Mouse (Mus musculus) olfactory bulb, adult 2 months (tissue): Measurements from ENCODE around the gene Crtam.

Experiments used
- CTCF ChIP-seq: fragments of 200-500 bp; IDR thresholded peaks from 2 replicates; pipeline ENCODE4 v1.5.1; 2012; ENCODE audit warnings: low read depth, mild to moderate bottlenecking, low read length, moderate library complexity; ENCODE audit not compliant: insufficient read depth
- POLR2A ChIP-seq: fragments of 200-500 bp; IDR thresholded peaks from 2 replicates; pipeline ENCODE4 v1.6.1; 2012; ENCODE audit warnings: mild to moderate bottlenecking, low read depth, low read length, moderate library complexity; ENCODE audit not compliant: insufficient read depth

- no peak for TF ChIP-seq CTCF
- no peak for TF ChIP-seq POLR2A
Observed at GRCm38 (mm10) chr9:41051080-41051932, 46.9 kb upstream of the Crtam start.
